Mouse (Mus musculus): ENCODE measurements around the gene Tpd52l2. TPM values are rescaled to one million over a fixed set of nuclear protein-coding genes. Genes with fewer than 3 reads are reported as not detected.

Gene Tpd52l2
- total and polyA plus RNA-seq, 2 experiments = 18.8 to 27.1 TPM

DNA sequence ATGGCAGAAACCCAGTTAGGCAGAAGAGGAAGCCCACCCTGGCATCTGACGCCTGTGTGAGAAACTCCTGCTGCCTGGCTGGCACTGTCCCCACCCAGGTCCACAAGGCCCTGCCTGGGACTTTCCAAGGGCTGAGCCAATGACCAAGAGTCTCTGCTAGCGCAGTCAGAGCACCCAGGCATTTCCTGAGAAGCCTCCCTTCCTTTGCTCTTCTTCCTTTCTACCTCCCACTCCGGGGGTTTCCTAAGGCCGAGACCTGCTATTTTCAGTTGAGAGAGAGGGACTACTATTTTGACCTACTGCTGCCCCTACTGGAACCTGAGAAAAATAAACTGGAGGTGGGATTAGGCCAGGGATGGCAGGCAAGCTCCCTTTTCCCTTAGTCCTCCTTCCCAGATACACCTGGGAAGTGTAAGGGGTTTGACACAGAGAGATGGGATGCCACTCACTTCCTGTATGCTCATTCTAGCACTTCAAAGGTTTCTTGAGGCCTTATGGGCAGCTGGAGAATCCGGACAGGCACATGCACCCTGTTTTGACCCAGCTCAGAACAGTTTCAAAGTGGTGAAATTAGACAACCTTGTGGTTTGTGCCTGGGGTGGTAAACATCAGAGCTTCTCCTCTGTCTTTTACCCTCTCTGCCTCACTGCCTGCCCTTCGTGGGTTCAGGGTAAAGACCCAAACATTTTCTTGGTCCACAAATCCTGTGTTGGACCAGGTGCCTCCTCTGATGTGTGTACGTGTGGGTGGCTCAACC is 13.2 kb upstream of the Tpd52l2 start:
- Histone ChIP-seq H3K9ac (ENCODE audit: low read depth, low read length) (no peak overlapping the region), H3K27me3 (ENCODE audit: control insufficient read depth, insufficient read depth, low read length) (no peaks in the 10 kb centered on the region), H3K27ac (replicated peaks; ENCODE audit: insufficient read depth, low read depth, low read length) (peak overlapping the region; percentile 28), H3K4me1 (ENCODE audit: control insufficient read depth, insufficient read depth, low read length) (peaks cover 4% of the 10 kb centered on the region; the same call in 1 of the 2 replicates), H3K4me3 (ENCODE audit: insufficient read depth, low read depth, low read length) (no peak overlapping the region), H3K79me2 (ENCODE audit: control insufficient read depth, insufficient read depth, low read length) (no peaks in the 10 kb centered on the region), H3K36me3 (ENCODE audit: control insufficient read depth, insufficient read depth, low read length) (no peaks in the 10 kb centered on the region)
- TF ChIP-seq POLR2A (IDR thresholded peaks at IDR 0.05; ENCODE audit: extremely low read depth, insufficient read depth, low read length) (no peak), CTCF (IDR thresholded peaks at IDR 0.05; ENCODE audit: low read depth, low read length) (no peak)
- WGBS = 56% methylated on average over 7 of the region's 7 CpGs
- DNase-seq (ENCODE audit: extremely low read depth, low read depth, low spot score) = peak; percentile 29

GRCm38 (mm10) chr2:181484456-181485233 is 12.3 kb upstream of the Tpd52l2 start:
- no peak overlapping the region for H3K4me3 ChIP-seq (ENCODE audit: insufficient read depth, low read depth, low read length)
- DNase-seq (ENCODE audit: extremely low read depth, low read depth, low spot score) = no peak
- no peaks in the 10 kb centered on the region for H3K36me3 ChIP-seq (ENCODE audit: control insufficient read depth, insufficient read depth, low read length)
- TF ChIP-seq POLR2A (IDR thresholded peaks at IDR 0.05; ENCODE audit: extremely low read depth, insufficient read depth, low read length) = no peak
- TF ChIP-seq CTCF (IDR thresholded peaks at IDR 0.05; ENCODE audit: low read depth, low read length) = no peak
- no peaks in the 10 kb centered on the region for H3K79me2 ChIP-seq (ENCODE audit: control insufficient read depth, insufficient read depth, low read length)
- H3K4me1 ChIP-seq (ENCODE audit: control insufficient read depth, insufficient read depth, low read length) = peaks cover 4% of the 10 kb centered on the region; the same call in 1 of the 2 replicates
- no peak overlapping the region; the same call in 1 of the 2 replicates for H3K27ac ChIP-seq (replicated peaks; ENCODE audit: insufficient read depth, low read depth, low read length)
- no peak overlapping the region for H3K9ac ChIP-seq (ENCODE audit: low read depth, low read length)
- 87% methylated on average over 6 of the region's 6 CpGs for WGBS
- H3K27me3 ChIP-seq (ENCODE audit: control insufficient read depth, insufficient read depth, low read length) = no peaks in the 10 kb centered on the region

DNA sequence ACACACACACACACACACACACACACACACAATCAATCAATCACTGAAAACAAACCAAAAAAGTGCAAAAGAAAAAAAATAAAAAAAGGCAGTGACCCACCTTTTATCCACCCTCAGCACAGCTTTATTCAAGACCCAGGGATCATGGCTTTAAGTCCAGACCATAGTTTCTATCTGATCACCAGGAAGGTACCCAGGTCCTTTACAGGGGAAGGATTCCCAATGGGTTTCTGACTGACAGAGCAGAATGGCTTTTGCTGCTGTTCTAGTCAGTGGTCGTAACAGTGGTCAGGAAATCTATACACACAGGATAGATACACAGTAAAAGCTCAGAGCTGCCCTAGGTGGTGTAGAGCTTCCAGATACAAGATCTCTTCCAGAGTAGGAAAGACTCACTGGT is 11.2 kb upstream of the Tpd52l2 start:
- WGBS = 68% methylated on average over 1 of the region's 1 CpGs
- TF ChIP-seq POLR2A (IDR thresholded peaks at IDR 0.05; ENCODE audit: extremely low read depth, insufficient read depth, low read length) (no peak), CTCF (IDR thresholded peaks at IDR 0.05; ENCODE audit: low read depth, low read length) (no peak)
- no peak overlapping the region for H3K4me3 ChIP-seq (ENCODE audit: insufficient read depth, low read depth, low read length)
- no peak for DNase-seq (ENCODE audit: extremely low read depth, low read depth, low spot score)
- no peaks in the 10 kb centered on the region for H3K79me2 ChIP-seq (ENCODE audit: control insufficient read depth, insufficient read depth, low read length)
- no peak overlapping the region for H3K27ac ChIP-seq (replicated peaks; ENCODE audit: insufficient read depth, low read depth, low read length)
- no peaks in the 10 kb centered on the region for H3K36me3 ChIP-seq (ENCODE audit: control insufficient read depth, insufficient read depth, low read length)
- no peak overlapping the region for H3K9ac ChIP-seq (ENCODE audit: low read depth, low read length)
- H3K27me3 ChIP-seq (ENCODE audit: control insufficient read depth, insufficient read depth, low read length) = no peaks in the 10 kb centered on the region
- peaks cover 4% of the 10 kb centered on the region; the same call in 1 of the 2 replicates for H3K4me1 ChIP-seq (ENCODE audit: control insufficient read depth, insufficient read depth, low read length)

DNA sequence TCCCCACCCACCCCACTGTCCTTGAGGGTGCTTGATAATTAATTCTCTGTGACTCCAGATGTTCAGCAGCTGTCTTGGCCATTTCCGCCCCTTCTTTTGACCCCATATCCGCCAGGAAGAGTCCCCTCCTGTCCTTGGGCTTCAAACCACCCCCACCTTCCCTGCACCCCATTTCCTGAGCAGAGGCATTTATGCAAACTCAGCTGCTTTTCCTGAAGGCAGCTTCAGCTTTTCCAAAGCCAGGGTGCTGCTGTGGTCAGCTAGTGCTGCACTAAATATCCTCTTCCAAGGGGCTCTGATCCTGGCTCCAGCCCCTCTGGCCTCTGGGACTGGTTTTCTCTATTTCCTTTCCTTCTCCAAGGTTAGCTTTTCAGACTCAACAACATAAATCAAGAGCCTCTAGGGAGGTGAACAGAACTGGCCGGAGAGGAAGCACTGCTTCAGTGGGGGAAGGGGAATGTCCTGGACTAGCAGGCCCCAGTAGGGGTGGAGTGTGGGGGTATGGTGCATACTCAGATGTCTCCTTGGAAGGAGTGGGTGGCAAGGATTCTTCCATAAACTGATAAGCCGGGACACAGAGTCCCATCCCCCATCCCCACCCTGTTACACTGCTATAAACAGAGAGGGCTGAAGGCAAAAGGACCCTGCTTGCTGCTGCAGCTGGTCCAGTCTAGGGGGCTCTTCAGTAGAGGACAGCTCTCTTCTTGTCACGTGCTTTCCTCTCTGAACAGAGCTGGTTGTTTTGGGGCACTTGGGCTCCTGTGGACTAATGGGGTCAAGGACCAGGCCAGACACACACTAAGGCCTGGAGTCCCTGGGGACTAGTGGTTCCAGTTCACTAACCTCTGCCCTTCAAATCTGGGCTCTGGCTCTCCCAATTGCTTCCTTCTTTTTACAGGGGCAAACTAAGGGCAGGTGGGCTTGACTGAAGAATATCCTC is 9.3 kb upstream of the Tpd52l2 start:
- peaks cover 4% of the 10 kb centered on the region; the same call in 1 of the 2 replicates for H3K4me1 ChIP-seq (ENCODE audit: control insufficient read depth, insufficient read depth, low read length)
- TF ChIP-seq CTCF (IDR thresholded peaks at IDR 0.05; ENCODE audit: low read depth, low read length) = no peak
- H3K4me3 ChIP-seq (ENCODE audit: insufficient read depth, low read depth, low read length) = no peak overlapping the region
- no peaks in the 10 kb centered on the region for H3K27me3 ChIP-seq (ENCODE audit: control insufficient read depth, insufficient read depth, low read length)
- 60% methylated on average over 5 of the region's 5 CpGs for WGBS
- H3K79me2 ChIP-seq (ENCODE audit: control insufficient read depth, insufficient read depth, low read length) = no peaks in the 10 kb centered on the region
- H3K9ac ChIP-seq (ENCODE audit: low read depth, low read length) = no peak overlapping the region
- peak; percentile 31 for DNase-seq (ENCODE audit: extremely low read depth, low read depth, low spot score)
- no peaks in the 10 kb centered on the region for H3K36me3 ChIP-seq (ENCODE audit: control insufficient read depth, insufficient read depth, low read length)
- peak overlapping the region; percentile 61 for H3K27ac ChIP-seq (replicated peaks; ENCODE audit: insufficient read depth, low read depth, low read length)

GRCm38 (mm10) chr2:181491432-181492205 is 5.3 kb upstream of the Tpd52l2 start:
- peak; percentile 26 for DNase-seq (ENCODE audit: extremely low read depth, low read depth, low spot score)
- Histone ChIP-seq H3K9ac (ENCODE audit: low read depth, low read length) (no peak overlapping the region), H3K4me3 (ENCODE audit: insufficient read depth, low read depth, low read length) (no peak overlapping the region), H3K27ac (replicated peaks; ENCODE audit: insufficient read depth, low read depth, low read length) (no peak overlapping the region), H3K4me1 (ENCODE audit: control insufficient read depth, insufficient read depth, low read length) (peaks cover 6% of the 10 kb centered on the region; the same call in 1 of the 2 replicates), H3K79me2 (ENCODE audit: control insufficient read depth, insufficient read depth, low read length) (no peaks in the 10 kb centered on the region), H3K27me3 (ENCODE audit: control insufficient read depth, insufficient read depth, low read length) (no peaks in the 10 kb centered on the region), H3K36me3 (ENCODE audit: control insufficient read depth, insufficient read depth, low read length) (no peaks in the 10 kb centered on the region)
- TF ChIP-seq CTCF (IDR thresholded peaks at IDR 0.05; ENCODE audit: low read depth, low read length) (no peak), POLR2A (IDR thresholded peaks at IDR 0.05; ENCODE audit: extremely low read depth, insufficient read depth, low read length) (no peak)
- WGBS = 42% methylated on average over 7 of the region's 7 CpGs

Data from liver, adult 2 months (tissue).